Mouse (Mus musculus) CH12.LX (cell line): ENCODE results near the gene Dcun1d4.

Experiments used
- CTCF ChIP-seq, 2 experiments: IDR thresholded peaks in 1 of 2; conservative IDR thresholded peaks in 1 of 2; 2 replicates each; pipeline ENCODE4 v1.5.1; 2011 to 2012; ENCODE audit warnings: low read depth in 2 of 2, low read length in 2 of 2, improper control_type of control experiment in 1 of 2, inconsistent platforms in 1 of 2, mild to moderate bottlenecking in 1 of 2, moderate library complexity in 1 of 2
- E2F4 ChIP-seq: IDR thresholded peaks from 2 replicates; pipeline ENCODE4 v1.6.1; 2011; ENCODE audit warnings: low read depth, low read length, improper control_type of control experiment; ENCODE audit not compliant: insufficient replicate concordance
- ELF1 ChIP-seq: IDR thresholded peaks from 2 replicates; pipeline ENCODE4 v1.6.1; 2014; ENCODE audit warnings: low read depth, mild to moderate bottlenecking, inconsistent platforms, low read length, improper control_type of control experiment
- EP300 ChIP-seq: IDR thresholded peaks from 2 replicates; pipeline ENCODE4 v1.6.1; 2011; ENCODE audit warnings: low read length, improper control_type of control experiment
- HCFC1 ChIP-seq: IDR thresholded peaks from 2 replicates; pipeline ENCODE4 v1.6.1; 2012; ENCODE audit warnings: low read depth, mild to moderate bottlenecking, inconsistent platforms, low read length, improper control_type of control experiment
- JUND ChIP-seq: conservative IDR thresholded peaks from 2 replicates; pipeline ENCODE4 v1.6.1; 2011; ENCODE audit warnings: low read depth, low read length, improper control_type of control experiment
- MAFK ChIP-seq: IDR thresholded peaks from 2 replicates; pipeline ENCODE4 v1.6.1; 2011; ENCODE audit warnings: low read length, improper control_type of control experiment; ENCODE audit not compliant: insufficient replicate concordance
- MAZ ChIP-seq: IDR thresholded peaks from 2 replicates; pipeline ENCODE4 v1.6.1; 2012; ENCODE audit warnings: low read depth, mild to moderate bottlenecking, inconsistent platforms, low read length, improper control_type of control experiment, moderate library complexity
- MXI1 ChIP-seq: IDR thresholded peaks from 2 replicates; pipeline ENCODE4 v1.6.1; 2011; ENCODE audit warnings: mild to moderate bottlenecking, low read depth, low read length, improper control_type of control experiment
- POLR2A ChIP-seq: IDR thresholded peaks from 2 replicates; pipeline ENCODE4 v1.6.1; 2011; ENCODE audit warnings: low read depth, mild to moderate bottlenecking, improper control_type of control experiment, low read length
- TBP ChIP-seq: conservative IDR thresholded peaks from 2 replicates; pipeline ENCODE4 v1.6.1; 2011; ENCODE audit warnings: low read depth, low read length, improper control_type of control experiment
- ZC3H11A ChIP-seq: IDR thresholded peaks from 2 replicates; pipeline ENCODE4 v1.6.1; 2012; ENCODE audit warnings: low read depth, mild to moderate bottlenecking, inconsistent platforms, low read length, improper control_type of control experiment
- ZNF384 ChIP-seq: IDR thresholded peaks from 2 replicates; pipeline ENCODE4 v1.6.1; 2012; ENCODE audit warnings: low read depth, low read length, improper control_type of control experiment, inconsistent platforms

GRCm38 (mm10) chr5:73571395-73572156, 90.8 kb downstream of the Dcun1d4 start:
- TF ChIP-seq POLR2A (no peak), ZC3H11A (no peak), ELF1 (no peak), CTCF (conservative IDR thresholded peaks at IDR 0.05 in 1 of 2, IDR thresholded peaks at IDR 0.05 in 1 of 2; ENCODE audit: low read depth in 2 of 2, low read length in 2 of 2) (no peak), JUND (no peak), MAFK (no peak), MAZ (no peak), TBP (no peak), EP300 (no peak), MXI1 (no peak), ZNF384 (no peak), HCFC1 (no peak), E2F4 (no peak)
